Mouse (Mus musculus): ENCODE data around the gene Rasal3. TPM values are rescaled to one million over a fixed set of nuclear protein-coding genes. Genes with fewer than 3 reads are reported as not detected.

Gene Rasal3
- polyA plus RNA-seq (2012; ENCODE audit: low replicate concordance): 38.0 and 174 TPM in 2 replicates

DNA sequence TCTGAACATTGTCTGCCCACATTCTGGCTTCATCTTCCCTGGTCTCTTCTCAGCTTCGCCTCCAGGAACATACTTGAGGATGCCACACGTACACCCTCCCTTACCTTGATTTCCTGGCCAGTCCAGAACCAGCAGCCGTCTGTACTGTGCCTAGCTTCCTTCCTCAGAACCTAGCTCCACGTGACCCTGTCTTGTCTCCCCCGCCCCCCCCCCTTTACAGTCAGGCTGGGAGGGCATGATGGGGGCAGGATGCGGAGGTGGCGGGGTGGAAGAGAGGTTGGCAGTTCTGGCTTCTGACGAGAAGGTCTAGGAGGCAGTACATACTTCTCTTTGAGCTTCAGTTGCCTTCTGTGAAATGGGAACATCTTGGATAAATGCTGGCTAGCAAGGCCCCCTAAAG lies at the start of gene Rasal3:
TSS of gene Rasal3 (minus strand) at position 167 of the 400 bp plus-strand sequence.

GRCm38 (mm10) chr17:32452482-32452881 lies 49.1 kb upstream of the Rasal3 start, which contains the start of gene Cyp4f39:
Gene Cyp4f39, plus strand, starts transcription at chr17:32452723.

DNA sequence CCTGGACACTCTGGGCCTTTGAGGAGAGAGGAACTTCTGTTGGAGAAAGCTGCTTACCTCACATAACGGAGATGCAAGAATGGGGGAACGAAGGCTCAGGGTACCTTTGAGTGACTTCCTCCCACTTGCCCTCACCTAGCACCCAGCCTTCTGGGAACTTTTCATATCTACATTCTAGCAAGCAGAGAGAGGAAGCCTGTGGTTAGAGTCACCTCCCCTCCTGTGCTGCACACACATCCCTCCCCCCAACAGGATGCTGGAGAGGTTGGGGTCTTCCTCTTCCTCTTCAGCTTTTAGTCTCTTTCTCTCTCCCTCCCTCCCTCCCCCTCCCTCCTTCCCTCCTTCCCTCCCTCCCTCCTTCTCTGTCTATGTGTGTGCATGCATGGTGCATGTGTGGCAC lies 20.7 kb upstream of the Rasal3 start, which contains the start of gene Pglyrp2:
TSS of gene Pglyrp2 (minus strand) at position 134 of the 400 bp plus-strand sequence.

DNA sequence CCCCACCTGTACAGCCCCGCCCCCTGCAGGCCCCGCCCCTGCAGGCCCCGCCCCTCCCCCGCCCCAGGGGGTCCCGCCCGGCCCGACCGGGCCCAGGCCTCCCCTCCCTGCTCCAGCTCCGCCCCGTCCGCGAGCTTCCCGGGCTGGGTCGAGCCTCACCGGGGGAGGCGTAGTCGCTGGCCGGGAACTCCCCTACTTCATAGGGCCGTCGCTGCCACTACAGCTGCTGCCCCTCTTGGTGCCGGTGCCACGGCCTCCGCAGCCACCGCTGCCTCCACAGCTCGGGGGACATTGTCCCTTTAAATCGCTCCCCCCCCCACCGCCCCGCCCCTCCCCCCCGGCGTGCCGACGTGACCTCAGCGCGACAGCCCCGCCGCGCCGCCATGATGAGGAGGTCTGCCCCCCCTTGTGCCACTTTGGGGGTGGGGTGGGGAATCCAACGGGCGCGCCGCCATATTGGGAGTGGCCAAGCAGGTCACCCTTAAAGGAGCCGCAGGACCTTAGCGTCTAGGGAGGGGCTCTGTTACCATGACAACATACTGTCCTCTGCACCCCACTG lies 14.2 kb downstream of the Rasal3 start, which contains the start of gene Wiz:
TSS of gene Wiz (minus strand) at position 339 of the 559 bp plus-strand sequence.

GRCm38 (mm10) chr17:32350382-32350983 lies 52.9 kb downstream of the Rasal3 start, which contains the start of gene Akap8l:
Gene Akap8l, minus strand, starts transcription at chr17:32350607.

Other genes with a start within 250 kb of the Rasal3 start
- 1.0 and 1.5 TPM in 2 replicates for gene Notch3, start 236.7 kb downstream of the Rasal3 start, polyA plus RNA-seq (2012; ENCODE audit: low replicate concordance)
- gene Ephx3, start 214.0 kb downstream of the Rasal3 start, polyA plus RNA-seq (2012; ENCODE audit: low replicate concordance): 0.07 TPM in 1 of 2 replicates, not detected in the other
- gene Brd4, start 118.9 kb downstream of the Rasal3 start, polyA plus RNA-seq (2012; ENCODE audit: low replicate concordance): 177 and 236 TPM in 2 replicates
- 250 and 496 TPM in 2 replicates for gene Akap8, start 82.3 kb downstream of the Rasal3 start, polyA plus RNA-seq (2012; ENCODE audit: low replicate concordance)
- gene Akap8l, start 53.0 kb downstream of the Rasal3 start, polyA plus RNA-seq (2012; ENCODE audit: low replicate concordance): 123 and 402 TPM in 2 replicates
- gene Wiz, start 14.1 kb downstream of the Rasal3 start, polyA plus RNA-seq (2012; ENCODE audit: low replicate concordance): 69.2 and 91.8 TPM in 2 replicates
- gene Pglyrp2, start 20.6 kb upstream of the Rasal3 start, polyA plus RNA-seq (2012; ENCODE audit: low replicate concordance): 4.6 and 7.9 TPM in 2 replicates
- 0.38 TPM in 1 of 2 replicates, not detected in the other for gene Cyp4f39, start 49.1 kb upstream of the Rasal3 start, polyA plus RNA-seq (2012; ENCODE audit: low replicate concordance)
- 0.41 and 0.71 TPM in 2 replicates for gene Cyp4f17, start 102.5 kb upstream of the Rasal3 start, polyA plus RNA-seq (2012; ENCODE audit: low replicate concordance)
- gene Cyp4f16, start 133.0 kb upstream of the Rasal3 start, polyA plus RNA-seq (2012; ENCODE audit: low replicate concordance): 1.7 and 3.5 TPM in 2 replicates
- gene Cyp4f37, start 217.7 kb upstream of the Rasal3 start, polyA plus RNA-seq (2012; ENCODE audit: low replicate concordance): 0.15 and 0.42 TPM in 2 replicates

All from leukemia stem cell, adult 10-12 weeks (primary cell).